Mouse (Mus musculus) mouse embryonic stem cell (cell line): Measurements from ENCODE around the gene Fstl5.

ENCODE experiments used
- in situ Hi-C, 2 experiments: fragments of 300-500 bp; cut with MboI; formaldehyde crosslinking; loops; 1 replicate in 1 of 2; 3 replicates in 1 of 2; pipeline ENCODE4 v1.14.3; 2019 to 2020; ENCODE audit warnings: low sequenced_read_pairs in 2 of 2, low pct_unique_long_range_greater_than_20kb in 1 of 2, mixed read lengths in 1 of 2; ENCODE audit not compliant: unreplicated experiment in 1 of 2

Fstl5 gene

GRCm38 (mm10) chr3:76074060-76074707 lies at the start of gene Fstl5:
Gene Fstl5, plus strand, starts transcription at chr3:76074270.
- in situ Hi-C loops: no loop called here

- in situ Hi-C loops: no loop called here
Measured at GRCm38 (mm10) chr3:76025523-76025922, 48.5 kb upstream of the Fstl5 start.

GRCm38 (mm10) chr3:76051124-76051523 lies 22.9 kb upstream of the Fstl5 start:
- in situ Hi-C loops: no loop called here

- in situ Hi-C loops: no loop called here
Measured at GRCm38 (mm10) chr3:76061996-76062395, 12.1 kb upstream of the Fstl5 start.

- in situ Hi-C loops: no loop called here
Measured at GRCm38 (mm10) chr3:76067920-76068319, 6.2 kb upstream of the Fstl5 start.

- in situ Hi-C loops: no loop called here
Measured at GRCm38 (mm10) chr3:76072826-76073225, 1.2 kb upstream of the Fstl5 start.

GRCm38 (mm10) chr3:76140445-76140844 lies 66.4 kb downstream of the Fstl5 start:
- in situ Hi-C loops: no loop called here

- in situ Hi-C loops: no loop called here
Measured at GRCm38 (mm10) chr3:76147846-76148245, 73.8 kb downstream of the Fstl5 start.

GRCm38 (mm10) chr3:76238834-76239233 lies 164.8 kb downstream of the Fstl5 start:
- in situ Hi-C loops: no loop called here

GRCm38 (mm10) chr3:76251385-76251784 lies 177.3 kb downstream of the Fstl5 start:
- in situ Hi-C loops: no loop called here

GRCm38 (mm10) chr3:76292993-76293392 lies 218.9 kb downstream of the Fstl5 start:
- in situ Hi-C loops: no loop called here

- in situ Hi-C loops: no loop called here
Measured at GRCm38 (mm10) chr3:76294394-76294793, 220.3 kb downstream of the Fstl5 start.

- in situ Hi-C loops: no loop called here
Measured at GRCm38 (mm10) chr3:76301026-76301773, 227.1 kb downstream of the Fstl5 start.

- in situ Hi-C loops: no loop called here
Measured at GRCm38 (mm10) chr3:76316991-76317390, 242.9 kb downstream of the Fstl5 start.

GRCm38 (mm10) chr3:76319531-76319930 lies 245.5 kb downstream of the Fstl5 start:
- in situ Hi-C loops: no loop called here

GRCm38 (mm10) chr3:76322431-76322830 lies 248.4 kb downstream of the Fstl5 start:
- in situ Hi-C loops: no loop called here

GRCm38 (mm10) chr3:76336922-76337321 lies 262.9 kb downstream of the Fstl5 start:
- in situ Hi-C loops: no loop called here

GRCm38 (mm10) chr3:76367000-76367399 lies 292.9 kb downstream of the Fstl5 start:
- in situ Hi-C loops: no loop called here

GRCm38 (mm10) chr3:76369910-76370309 lies 295.8 kb downstream of the Fstl5 start:
- in situ Hi-C loops: no loop called here

- in situ Hi-C loops: no loop called here
Measured at GRCm38 (mm10) chr3:76428775-76429372, 354.8 kb downstream of the Fstl5 start.
